Mouse (Mus musculus): ENCODE measurements around the gene Tmprss2. TPM values are rescaled to one million over a fixed set of nuclear protein-coding genes. Genes with fewer than 3 reads are reported as not detected.
A peak's percentile ranks its signal among the peaks of the same experiment; 100 is the strongest.

The Tmprss2 gene
- 0.20 and 0.38 TPM in 2 replicates for polyA plus RNA-seq (2016; fragmentation: Nextera tagmentation; extraction: Ambion mirVana)

DNA sequence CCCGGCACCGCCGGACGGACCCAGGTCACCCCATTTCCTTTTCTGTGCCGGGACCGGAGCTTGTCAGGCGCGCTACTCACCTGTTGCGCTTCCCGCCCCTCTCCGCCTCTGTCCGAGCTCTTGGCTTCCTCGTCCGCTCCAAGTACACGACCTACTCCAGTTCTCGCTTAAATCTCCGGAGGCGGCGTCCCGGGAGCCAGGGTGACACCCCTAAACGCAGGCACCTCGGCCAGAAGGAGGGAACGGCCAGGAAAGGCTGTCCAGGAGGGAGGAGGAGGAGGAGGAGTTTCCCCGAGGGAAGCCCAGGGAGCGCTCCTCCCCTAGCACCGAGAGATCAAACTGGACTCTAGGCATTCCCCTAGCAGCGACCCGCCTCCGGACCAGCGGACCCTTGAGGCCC is at the start of gene Tmprss2:
Gene Tmprss2 (minus strand): TSS at position 257 of the 400 bp plus-strand sequence.
- Histone ChIP-seq H3K4me1 (peaks cover 17% of the 10 kb centered on the region), H3K36me3 (replicated peaks) (no peaks in the 10 kb centered on the region), H3K9me3 (no peaks in the 10 kb centered on the region), H3K4me3 (peak within 1 kb of the TSS; percentile 46), H3K27me3 (ENCODE audit: poor library complexity, severe bottlenecking) (peaks cover 73% of the 10 kb centered on the region), H3K27ac (no peak within 1 kb of the TSS)
- under 1% methylated on average over 30 of the region's 30 CpGs for WGBS
- no peak for DNase-seq (ENCODE audit: extremely low spot score, low spot score)

DNA sequence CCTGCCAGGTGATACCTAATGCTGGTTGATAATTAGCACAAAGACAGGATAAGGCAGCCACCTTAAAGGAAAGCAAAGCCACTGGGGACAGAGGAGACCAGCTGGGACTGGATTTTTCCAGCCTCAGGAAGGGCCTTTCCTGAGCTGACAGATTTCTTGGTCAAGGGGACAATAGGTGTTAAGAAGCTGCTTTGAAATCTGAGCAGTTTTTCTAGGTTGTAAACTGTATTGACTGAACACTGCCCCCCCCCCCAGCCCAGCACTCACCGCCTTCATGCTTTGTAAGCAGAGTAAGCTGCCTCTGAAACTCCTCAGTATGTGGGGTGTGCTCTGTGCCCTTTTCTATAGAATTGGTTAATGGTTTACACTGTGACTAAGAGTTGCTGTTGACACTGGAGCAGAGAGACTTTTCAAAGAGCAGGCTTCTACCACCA is 48.2 kb upstream of the Tmprss2 start:
- no peaks in the 10 kb centered on the region for H3K9me3 ChIP-seq
- 7% methylated on average over 1 of the region's 1 CpGs for WGBS
- peak overlapping the region; percentile 56 for H3K27ac ChIP-seq
- peak; percentile 36 for DNase-seq (ENCODE audit: extremely low spot score, low spot score)
- no peaks in the 10 kb centered on the region for H3K36me3 ChIP-seq (replicated peaks)
- H3K27me3 ChIP-seq (ENCODE audit: poor library complexity, severe bottlenecking) = peaks cover 4% of the 10 kb centered on the region
- peaks cover 14% of the 10 kb centered on the region for H3K4me1 ChIP-seq
- H3K4me3 ChIP-seq = no peak overlapping the region

DNA sequence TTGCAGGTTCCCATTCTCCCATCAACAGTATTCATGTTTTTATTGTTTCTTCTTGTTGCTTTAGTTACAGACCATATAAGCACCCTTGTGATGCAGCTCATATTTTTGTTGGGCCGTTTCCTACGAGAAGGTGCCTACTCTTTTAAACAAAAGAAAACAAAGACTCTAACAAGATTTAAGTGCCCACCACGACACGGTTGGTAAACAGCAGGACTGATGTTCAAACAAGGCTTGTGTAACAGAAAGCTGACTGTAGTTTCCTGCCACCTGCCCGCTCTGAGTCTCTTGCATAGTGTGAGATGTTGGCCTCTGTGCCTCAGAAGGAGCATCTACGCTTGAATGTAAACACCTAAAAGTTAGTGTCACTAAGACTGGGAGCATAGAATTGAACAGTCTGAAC is 47.5 kb upstream of the Tmprss2 start:
- Histone ChIP-seq H3K9me3 (no peaks in the 10 kb centered on the region), H3K27ac (peak overlapping the region; percentile 56; the same call in 1 of the 2 replicates), H3K4me3 (no peak overlapping the region), H3K36me3 (replicated peaks) (no peaks in the 10 kb centered on the region), H3K4me1 (peaks cover 14% of the 10 kb centered on the region), H3K27me3 (ENCODE audit: poor library complexity, severe bottlenecking) (peaks cover 4% of the 10 kb centered on the region)
- WGBS = 71% methylated on average over 6 of the region's 6 CpGs
- no peak for DNase-seq (ENCODE audit: extremely low spot score, low spot score)

DNA sequence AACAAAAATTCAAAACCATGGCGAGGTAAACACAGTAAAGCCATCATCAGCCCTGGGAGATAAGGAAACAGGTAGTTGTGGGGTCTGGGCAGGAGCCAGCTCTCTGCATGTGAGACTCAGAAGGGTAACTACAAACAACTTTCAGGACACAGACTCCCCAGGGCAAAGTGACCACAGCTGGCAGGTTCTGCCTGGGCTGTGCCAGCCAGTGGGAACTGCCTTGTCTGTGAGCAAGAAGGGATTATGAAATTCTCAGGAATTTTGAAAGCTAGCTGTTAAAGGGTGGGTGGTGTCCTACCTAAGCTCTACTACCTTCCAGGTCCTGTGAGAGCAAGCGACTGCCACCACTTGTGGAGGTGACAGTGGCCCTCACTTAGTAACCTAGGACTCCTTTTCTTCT is 44.8 kb upstream of the Tmprss2 start:
- no peaks in the 10 kb centered on the region for H3K36me3 ChIP-seq (replicated peaks)
- peaks cover 2% of the 10 kb centered on the region for H3K27me3 ChIP-seq (ENCODE audit: poor library complexity, severe bottlenecking)
- H3K4me3 ChIP-seq = no peak overlapping the region
- H3K27ac ChIP-seq = no peak overlapping the region
- peaks cover 14% of the 10 kb centered on the region for H3K4me1 ChIP-seq
- DNase-seq (ENCODE audit: extremely low spot score, low spot score) = no peak
- 87% methylated on average over 2 of the region's 2 CpGs for WGBS
- H3K9me3 ChIP-seq = no peaks in the 10 kb centered on the region

DNA sequence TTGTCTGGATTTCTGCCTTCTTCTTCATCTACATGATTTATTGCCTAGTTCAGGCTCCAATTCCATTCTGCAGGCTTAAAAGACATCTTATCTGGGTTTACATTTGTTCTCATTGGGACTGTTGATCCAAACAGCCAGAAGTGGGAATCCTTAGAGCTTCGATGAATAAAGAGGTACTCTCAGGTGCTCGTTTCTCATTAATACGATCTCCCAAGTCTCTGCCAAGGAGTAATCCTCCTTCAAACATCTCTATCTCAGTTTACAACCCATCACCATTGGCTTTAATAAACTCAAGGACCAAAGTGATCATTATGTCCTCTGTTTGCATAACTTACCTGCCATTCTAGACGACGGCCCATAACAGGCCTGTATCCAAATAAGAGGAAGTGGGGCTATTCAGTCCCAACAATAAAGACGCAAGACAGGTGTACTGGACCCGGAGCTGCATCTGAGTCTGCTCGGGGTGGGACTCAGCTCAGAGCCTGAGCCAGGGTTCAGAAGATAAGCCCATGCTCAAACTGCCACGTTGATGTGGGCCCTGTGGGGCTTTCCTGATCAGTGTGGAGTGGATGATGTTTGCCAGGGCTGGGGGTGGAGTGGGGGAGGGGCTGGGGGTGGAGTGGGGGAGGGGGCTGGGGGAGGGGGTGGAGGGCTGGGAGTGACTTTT is 38.7 kb upstream of the Tmprss2 start:
- H3K4me3 ChIP-seq = no peak overlapping the region
- DNase-seq (ENCODE audit: extremely low spot score, low spot score) = no peak
- H3K9me3 ChIP-seq = no peaks in the 10 kb centered on the region
- no peaks in the 10 kb centered on the region for H3K36me3 ChIP-seq (replicated peaks)
- 91% methylated on average over 9 of the region's 9 CpGs for WGBS
- H3K27me3 ChIP-seq (ENCODE audit: poor library complexity, severe bottlenecking) = no peaks in the 10 kb centered on the region
- 0 out of 2 replicates have a peak, but pooled peaks cover 2% of the 10 kb centered on the region for H3K4me1 ChIP-seq
- no peak overlapping the region for H3K27ac ChIP-seq

DNA sequence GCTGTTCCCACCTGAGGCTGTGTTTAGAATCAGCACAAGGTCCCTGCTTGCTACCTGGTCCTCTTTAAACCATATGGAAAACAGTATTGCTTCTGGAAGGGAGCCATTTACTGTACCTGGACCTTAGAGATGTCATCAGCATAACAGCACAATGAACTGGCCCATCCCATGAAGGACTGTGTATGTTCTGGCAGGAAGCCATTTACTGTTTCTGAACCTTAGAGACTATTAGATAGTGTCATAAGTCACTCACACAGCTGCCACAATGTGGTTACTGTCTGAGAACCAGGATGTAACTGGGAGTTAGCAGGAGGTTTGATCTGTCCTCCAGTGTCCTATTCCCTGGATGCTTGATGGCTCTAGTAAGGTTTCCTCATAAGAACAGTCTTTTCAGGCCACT is 33.7 kb upstream of the Tmprss2 start:
- H3K27ac ChIP-seq = no peak overlapping the region
- no peaks in the 10 kb centered on the region for H3K27me3 ChIP-seq (ENCODE audit: poor library complexity, severe bottlenecking)
- H3K9me3 ChIP-seq = no peaks in the 10 kb centered on the region
- no peak for DNase-seq (ENCODE audit: extremely low spot score, low spot score)
- no peaks in the 10 kb centered on the region for H3K4me1 ChIP-seq
- H3K36me3 ChIP-seq (replicated peaks) = no peaks in the 10 kb centered on the region
- no peak overlapping the region for H3K4me3 ChIP-seq

DNA sequence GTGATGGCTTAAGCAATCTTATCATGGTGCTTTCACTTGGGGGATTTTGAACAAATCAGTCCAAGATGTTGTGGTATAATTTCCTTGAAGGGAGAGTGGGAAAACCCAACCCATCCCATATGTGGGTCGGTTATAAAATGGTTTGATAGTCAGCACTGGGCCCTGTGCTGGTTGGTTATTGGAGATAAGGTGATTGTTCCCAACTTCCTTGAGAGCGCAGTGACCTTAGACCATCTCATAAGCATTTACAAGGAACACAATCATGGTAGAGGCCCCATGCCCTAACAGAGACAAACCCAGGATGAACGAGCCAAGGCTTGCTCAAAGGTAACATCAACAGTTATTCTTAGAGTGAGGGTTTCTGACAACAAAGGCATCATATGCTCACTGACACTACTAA is 28.6 kb upstream of the Tmprss2 start:
- no peak overlapping the region for H3K27ac ChIP-seq
- no peaks in the 10 kb centered on the region for H3K36me3 ChIP-seq (replicated peaks)
- no peaks in the 10 kb centered on the region for H3K9me3 ChIP-seq
- no peak for DNase-seq (ENCODE audit: extremely low spot score, low spot score)
- WGBS = 92% methylated on average over 3 of the region's 3 CpGs
- no peaks in the 10 kb centered on the region for H3K4me1 ChIP-seq
- H3K27me3 ChIP-seq (ENCODE audit: poor library complexity, severe bottlenecking) = no peaks in the 10 kb centered on the region
- no peak overlapping the region for H3K4me3 ChIP-seq

DNA sequence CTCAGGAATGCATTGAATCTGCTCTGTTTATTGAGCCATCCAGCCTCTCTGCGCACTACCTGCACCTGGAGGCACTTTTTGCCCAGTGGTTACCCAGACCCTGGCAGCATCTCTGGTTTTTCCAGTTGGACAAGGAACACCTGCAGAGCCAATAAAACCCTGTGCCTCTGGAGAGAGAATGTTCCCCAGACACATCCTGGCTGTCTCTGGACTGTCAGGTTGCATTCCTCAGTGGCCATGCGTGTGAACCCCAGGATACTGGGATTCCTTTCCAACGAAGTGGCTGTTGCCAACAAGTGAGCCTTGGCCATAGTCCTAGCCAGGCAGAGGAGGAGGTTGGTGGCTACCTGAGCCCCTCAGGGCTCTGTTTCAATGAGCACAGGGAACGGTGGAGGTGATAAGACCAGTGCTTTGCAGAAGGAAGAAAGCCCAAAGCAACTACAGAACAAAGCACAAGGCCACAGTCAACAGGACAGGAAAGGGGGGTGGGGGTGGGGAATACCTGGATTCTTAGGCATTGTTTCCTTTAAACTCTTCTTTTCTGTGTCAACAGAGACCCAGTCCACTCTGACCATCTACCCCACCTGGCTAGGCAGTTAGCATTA is 22.0 kb upstream of the Tmprss2 start:
- no peaks in the 10 kb centered on the region for H3K4me1 ChIP-seq
- 67% methylated on average over 4 of the region's 4 CpGs for WGBS
- H3K27ac ChIP-seq = no peak overlapping the region
- no peaks in the 10 kb centered on the region for H3K9me3 ChIP-seq
- DNase-seq (ENCODE audit: extremely low spot score, low spot score) = no peak
- H3K36me3 ChIP-seq (replicated peaks) = no peaks in the 10 kb centered on the region
- no peaks in the 10 kb centered on the region for H3K27me3 ChIP-seq (ENCODE audit: poor library complexity, severe bottlenecking)
- no peak overlapping the region for H3K4me3 ChIP-seq

DNA sequence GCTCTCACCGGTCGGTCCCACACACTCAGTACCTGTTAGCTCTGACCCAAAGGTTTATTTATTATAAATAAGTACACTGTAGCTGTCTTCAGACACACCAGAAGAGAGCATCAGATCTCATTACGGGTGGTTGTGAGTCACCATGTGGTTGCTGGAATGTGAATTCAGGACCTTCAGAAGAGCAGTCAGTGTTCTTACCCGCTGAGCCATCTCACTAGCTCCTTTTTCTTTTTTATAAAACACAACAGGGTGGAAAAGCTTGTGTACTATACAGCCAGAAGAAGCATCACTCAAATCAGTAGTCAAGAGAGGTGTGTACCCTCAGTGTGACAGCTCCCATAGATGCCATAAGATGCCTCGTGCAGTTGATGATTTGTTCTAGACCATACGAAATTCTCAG is 12.2 kb upstream of the Tmprss2 start:
- 82% methylated on average over 6 of the region's 6 CpGs for WGBS

DNA sequence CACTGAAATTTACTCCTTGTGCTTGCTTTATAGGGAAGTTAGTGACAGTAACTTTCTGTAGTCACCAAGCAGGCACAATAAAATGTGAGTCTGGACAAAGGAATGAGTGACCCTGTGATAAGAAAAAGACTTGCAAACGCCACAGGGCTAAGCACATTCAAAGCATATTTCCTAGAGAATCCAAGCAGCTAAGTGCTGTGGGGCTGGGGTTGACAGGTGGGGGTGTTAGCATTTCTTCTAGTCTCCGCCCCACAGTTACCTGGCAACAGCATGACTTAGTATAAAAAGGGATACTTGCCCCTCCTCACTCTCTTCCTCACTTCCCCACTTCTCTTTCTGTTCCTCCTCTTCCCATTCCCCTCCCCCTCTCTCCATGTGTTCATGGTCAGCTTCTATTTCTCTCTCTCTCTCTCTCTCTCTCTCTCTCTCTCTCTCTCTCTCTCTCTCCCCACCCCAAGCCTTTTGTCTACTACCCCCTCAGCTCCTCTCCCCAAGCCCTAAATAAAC is 11.4 kb upstream of the Tmprss2 start:
- WGBS = 55% methylated on average over 2 of the region's 2 CpGs
- no peaks in the 10 kb centered on the region for H3K9me3 ChIP-seq
- DNase-seq (ENCODE audit: extremely low spot score, low spot score) = no peak

More for the DNA sequence above, 12.2 kb upstream of the Tmprss2 start:
- H3K27ac ChIP-seq = no peak overlapping the region
- no peaks in the 10 kb centered on the region for H3K27me3 ChIP-seq (ENCODE audit: poor library complexity, severe bottlenecking)
- no peak for DNase-seq (ENCODE audit: extremely low spot score, low spot score)
- H3K9me3 ChIP-seq = no peaks in the 10 kb centered on the region
- H3K36me3 ChIP-seq (replicated peaks) = no peaks in the 10 kb centered on the region
- H3K4me1 ChIP-seq = peaks cover 5% of the 10 kb centered on the region
- H3K4me3 ChIP-seq = no peak overlapping the region

DNA sequence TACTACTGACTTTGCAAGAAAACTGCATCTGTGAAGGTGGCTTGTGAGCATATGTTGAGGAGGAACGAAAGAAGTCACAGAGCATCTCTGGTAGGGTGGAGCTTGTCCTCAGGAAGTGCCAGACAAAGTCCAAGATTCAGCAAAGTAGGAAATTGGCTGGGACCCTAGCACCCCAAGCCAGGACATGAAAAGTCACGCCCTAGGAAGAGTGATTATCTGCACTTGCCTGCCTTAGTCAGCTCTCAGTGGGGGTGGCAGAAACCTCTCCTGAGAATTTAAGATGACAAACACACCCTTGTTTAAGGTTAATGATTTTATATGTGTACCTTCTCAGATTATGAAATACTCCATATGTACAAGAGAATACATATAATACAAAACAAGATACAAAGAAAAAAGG is 7.3 kb upstream of the Tmprss2 start:
- Histone ChIP-seq H3K4me3 (no peak overlapping the region), H3K27me3 (ENCODE audit: poor library complexity, severe bottlenecking) (peaks cover 8% of the 10 kb centered on the region; the same call in 1 of the 2 replicates), H3K36me3 (replicated peaks) (no peaks in the 10 kb centered on the region), H3K27ac (no peak overlapping the region), H3K4me1 (peaks cover 5% of the 10 kb centered on the region), H3K9me3 (no peaks in the 10 kb centered on the region)
- WGBS = 79% methylated on average over 2 of the region's 2 CpGs
- no peak for DNase-seq (ENCODE audit: extremely low spot score, low spot score)

More for the DNA sequence above, 11.4 kb upstream of the Tmprss2 start:
- H3K36me3 ChIP-seq (replicated peaks) = no peaks in the 10 kb centered on the region
- H3K27ac ChIP-seq = no peak overlapping the region
- no peaks in the 10 kb centered on the region for H3K27me3 ChIP-seq (ENCODE audit: poor library complexity, severe bottlenecking)
- no peak overlapping the region for H3K4me3 ChIP-seq
- peaks cover 5% of the 10 kb centered on the region for H3K4me1 ChIP-seq

DNA sequence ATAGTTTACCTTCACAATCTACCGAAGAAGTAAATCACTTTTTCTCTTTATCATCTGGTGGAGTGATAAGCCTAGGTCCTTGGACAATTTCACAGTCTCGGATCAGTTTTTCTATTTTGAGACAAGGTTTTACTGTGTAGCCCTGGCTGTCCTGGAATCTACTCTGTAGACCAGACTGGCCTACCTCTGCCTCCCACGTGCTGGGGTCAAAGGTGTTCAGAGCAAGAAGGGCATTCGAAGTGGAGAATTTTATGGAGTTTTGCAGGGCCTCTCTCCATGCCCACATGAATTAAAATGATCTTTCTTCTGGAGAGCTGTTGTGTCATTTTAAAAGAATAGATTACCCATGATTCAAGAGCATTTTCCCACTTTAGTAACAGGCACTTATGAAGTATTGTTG is 1.0 kb upstream of the Tmprss2 start:
- no peak for DNase-seq (ENCODE audit: extremely low spot score, low spot score)
- 65% methylated on average over 4 of the region's 4 CpGs for WGBS
- H3K4me3 ChIP-seq = no peak overlapping the region
- H3K27me3 ChIP-seq (ENCODE audit: poor library complexity, severe bottlenecking) = peaks cover 70% of the 10 kb centered on the region
- no peak overlapping the region for H3K27ac ChIP-seq
- H3K4me1 ChIP-seq = peaks cover 17% of the 10 kb centered on the region
- H3K36me3 ChIP-seq (replicated peaks) = no peaks in the 10 kb centered on the region
- no peaks in the 10 kb centered on the region for H3K9me3 ChIP-seq

DNA sequence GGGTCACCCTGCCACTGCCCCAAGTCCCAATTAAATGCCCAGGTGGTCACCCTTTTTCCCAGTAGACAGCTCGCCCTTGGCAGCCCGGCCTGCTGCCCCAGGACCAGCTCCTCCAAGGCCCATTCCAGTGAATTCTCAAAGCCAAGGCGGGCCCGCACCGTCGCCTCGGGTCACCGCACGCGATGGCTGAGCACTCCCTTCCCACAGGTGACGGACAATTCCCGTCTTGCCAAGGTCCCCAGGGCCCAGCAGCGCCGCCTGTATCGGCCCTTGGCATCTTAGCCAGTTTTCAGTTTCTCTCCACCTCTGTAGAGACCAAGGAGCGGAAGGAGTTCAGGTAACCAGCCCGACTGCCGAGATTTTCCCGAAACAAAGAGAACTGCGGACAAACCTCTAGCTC is 749 bp downstream of the Tmprss2 start:
- no peak overlapping the region for H3K27ac ChIP-seq
- peak overlapping the region; percentile 46 for H3K4me3 ChIP-seq
- H3K9me3 ChIP-seq = no peaks in the 10 kb centered on the region
- WGBS = 6% methylated on average over 20 of the region's 20 CpGs
- peaks cover 17% of the 10 kb centered on the region for H3K4me1 ChIP-seq
- H3K36me3 ChIP-seq (replicated peaks) = no peaks in the 10 kb centered on the region
- DNase-seq (ENCODE audit: extremely low spot score, low spot score) = no peak
- H3K27me3 ChIP-seq (ENCODE audit: poor library complexity, severe bottlenecking) = peaks cover 73% of the 10 kb centered on the region

Data from forebrain, embryonic 10.5 days (tissue).